Mouse (Mus musculus): ENCODE measurements around the gene Rexo2. TPM values are rescaled to one million over a fixed set of nuclear protein-coding genes. Genes with fewer than 3 reads are reported as not detected.

Gene Rexo2
- polyA plus RNA-seq, 2 experiments: 64.4 to 95.7 TPM

DNA sequence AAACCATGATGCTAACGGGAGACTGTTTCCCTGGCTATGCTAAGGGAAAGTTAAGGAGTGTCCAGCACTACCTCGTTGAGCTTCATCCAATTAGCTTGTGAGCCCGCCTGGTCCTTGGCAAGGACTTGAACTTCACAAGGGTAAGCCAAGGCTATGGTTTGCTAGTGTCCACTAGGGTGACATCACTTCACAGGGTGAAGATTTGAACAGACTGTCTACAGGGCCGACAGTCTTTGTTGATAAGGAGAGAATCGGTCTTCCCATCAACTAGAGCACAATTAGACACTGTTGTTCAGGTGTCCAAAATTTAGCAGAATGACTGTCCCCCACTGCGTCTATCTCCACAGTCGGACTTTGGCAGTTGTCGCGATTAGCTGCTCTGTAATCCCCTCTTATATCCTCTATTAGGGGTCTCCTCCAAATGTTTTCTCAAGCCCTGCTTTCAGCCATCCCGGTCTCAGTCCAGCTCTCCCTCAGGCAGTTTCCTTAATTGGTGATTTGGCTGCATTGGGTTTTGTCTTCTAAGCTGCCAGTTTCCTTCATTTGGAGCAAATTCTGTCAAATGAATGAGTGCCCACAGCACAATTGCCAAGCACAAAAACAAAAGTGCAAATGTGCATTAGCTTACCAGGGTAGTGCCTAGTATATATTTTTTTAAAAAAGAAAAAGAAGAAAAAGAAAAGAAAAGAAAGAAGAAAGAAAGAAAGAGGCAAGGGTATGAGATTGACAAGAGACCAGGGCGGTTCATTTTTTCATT, 36.4 kb upstream of the Rexo2 start:
- H3K4me2 ChIP-seq (ENCODE audit: low read depth): no peak overlapping the region
- no peaks in the 10 kb centered on the region for H3K27me3 ChIP-seq (ENCODE audit: control insufficient read depth, insufficient read depth, low read length)
- TF ChIP-seq CTCF (IDR thresholded peaks at IDR 0.05; ENCODE audit: low read depth): no peak
- H3K4me3 ChIP-seq (ENCODE audit: insufficient read depth in 1 of 2, low read depth in 2 of 2, low read length in 2 of 2): no peak overlapping the region
- no peak for DNase-seq (ENCODE audit: low read depth in 3 of 3, low spot score in 3 of 3)
- H3K36me3 ChIP-seq (replicated peaks; ENCODE audit: control insufficient read depth, insufficient read depth, low read depth): no peaks in the 10 kb centered on the region
- H3K9ac ChIP-seq (replicated peaks): no peak overlapping the region
- H3K4me1 ChIP-seq (replicated peaks; ENCODE audit: control insufficient read depth in 2 of 2, insufficient read depth in 2 of 2, low read length in 1 of 2): no peaks in the 10 kb centered on the region
- no peak overlapping the region for H3K27ac ChIP-seq
- ATAC-seq (ENCODE audit: insufficient read depth): no peak
- no peaks in the 10 kb centered on the region for H3K9me3 ChIP-seq (ENCODE audit: control insufficient read depth, low read length)
- 69% methylated on average over 11 of the region's 11 CpGs for WGBS (ENCODE audit: insufficient replicate concordance)

DNA sequence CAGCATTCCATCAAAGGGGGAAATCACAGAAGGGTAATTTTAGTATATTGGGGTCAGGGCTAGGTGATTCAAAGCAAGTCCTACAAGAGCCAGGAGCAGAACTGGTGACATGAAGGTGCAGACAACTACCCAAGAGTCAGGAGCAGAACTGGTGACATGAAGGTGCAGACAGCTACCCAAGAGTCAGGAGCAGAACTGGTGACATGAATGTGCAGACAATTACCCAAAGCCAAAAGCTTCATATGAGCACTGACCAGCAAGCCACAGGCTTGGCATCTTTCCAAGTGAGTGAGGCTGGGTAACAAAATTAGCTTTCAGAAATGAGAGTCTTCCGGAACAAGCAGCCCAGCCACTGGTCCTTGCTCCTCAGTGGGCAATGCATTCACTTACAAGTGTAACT, 34.9 kb upstream of the Rexo2 start:
- H3K9ac ChIP-seq (replicated peaks): no peak overlapping the region
- WGBS (ENCODE audit: insufficient replicate concordance): 46% methylated on average over 1 of the region's 1 CpGs
- H3K27me3 ChIP-seq (ENCODE audit: control insufficient read depth, insufficient read depth, low read length): no peaks in the 10 kb centered on the region
- H3K4me2 ChIP-seq (ENCODE audit: low read depth): no peak overlapping the region
- no peak for TF ChIP-seq CTCF (IDR thresholded peaks at IDR 0.05; ENCODE audit: low read depth)
- TF ChIP-seq EP300 (IDR thresholded peaks at IDR 0.05; ENCODE audit: low read depth): no peak
- ATAC-seq (ENCODE audit: insufficient read depth) (no peak), DNase-seq (ENCODE audit: low read depth in 3 of 3, low spot score in 3 of 3) (no peak)
- no peak overlapping the region for H3K4me3 ChIP-seq (ENCODE audit: insufficient read depth in 1 of 2, low read depth in 2 of 2, low read length in 2 of 2)
- H3K27ac ChIP-seq: no peak overlapping the region
- H3K36me3 ChIP-seq (replicated peaks; ENCODE audit: control insufficient read depth, insufficient read depth, low read depth): no peaks in the 10 kb centered on the region
- H3K4me1 ChIP-seq (replicated peaks; ENCODE audit: control insufficient read depth in 2 of 2, insufficient read depth in 2 of 2, low read length in 1 of 2): no peaks in the 10 kb centered on the region
- no peaks in the 10 kb centered on the region for H3K9me3 ChIP-seq (ENCODE audit: control insufficient read depth, low read length)

DNA sequence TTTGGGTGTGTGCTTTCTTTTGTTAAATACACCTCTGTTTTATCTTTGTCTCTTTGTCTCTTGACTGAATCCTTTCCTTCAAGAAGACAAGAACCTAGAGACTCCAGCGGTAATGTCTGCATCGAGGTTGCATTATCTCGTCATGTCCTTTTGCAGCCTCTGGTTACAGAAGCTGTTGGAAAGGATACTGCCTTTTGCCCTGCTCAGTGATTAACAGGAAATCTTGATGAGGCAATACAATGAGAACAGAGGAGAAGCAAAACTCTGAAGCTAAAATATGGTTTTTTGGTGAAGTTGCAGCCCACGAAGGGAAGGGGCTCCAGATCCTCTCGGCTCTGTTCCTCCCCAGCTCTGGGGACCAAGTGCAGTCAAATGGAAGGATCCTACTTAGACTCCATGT, 29.7 kb upstream of the Rexo2 start:
- H3K27ac ChIP-seq: no peak overlapping the region
- no peak overlapping the region for H3K4me2 ChIP-seq (ENCODE audit: low read depth)
- no peaks in the 10 kb centered on the region for H3K4me1 ChIP-seq (replicated peaks; ENCODE audit: control insufficient read depth in 2 of 2, insufficient read depth in 2 of 2, low read length in 1 of 2)
- no peak for DNase-seq (ENCODE audit: low read depth in 3 of 3, low spot score in 3 of 3)
- no peak overlapping the region for H3K9ac ChIP-seq (replicated peaks)
- no peaks in the 10 kb centered on the region for H3K9me3 ChIP-seq (ENCODE audit: control insufficient read depth, low read length)
- no peak overlapping the region for H3K4me3 ChIP-seq (ENCODE audit: insufficient read depth in 1 of 2, low read depth in 2 of 2, low read length in 2 of 2)
- H3K36me3 ChIP-seq (replicated peaks; ENCODE audit: control insufficient read depth, insufficient read depth, low read depth): no peaks in the 10 kb centered on the region
- no peaks in the 10 kb centered on the region for H3K27me3 ChIP-seq (ENCODE audit: control insufficient read depth, insufficient read depth, low read length)
- TF ChIP-seq CTCF (IDR thresholded peaks at IDR 0.05; ENCODE audit: low read depth) (no peak), EP300 (IDR thresholded peaks at IDR 0.05; ENCODE audit: low read depth) (no peak)
- WGBS (ENCODE audit: insufficient replicate concordance): 38% methylated on average over 5 of the region's 5 CpGs
- ATAC-seq (ENCODE audit: insufficient read depth): no peak

DNA sequence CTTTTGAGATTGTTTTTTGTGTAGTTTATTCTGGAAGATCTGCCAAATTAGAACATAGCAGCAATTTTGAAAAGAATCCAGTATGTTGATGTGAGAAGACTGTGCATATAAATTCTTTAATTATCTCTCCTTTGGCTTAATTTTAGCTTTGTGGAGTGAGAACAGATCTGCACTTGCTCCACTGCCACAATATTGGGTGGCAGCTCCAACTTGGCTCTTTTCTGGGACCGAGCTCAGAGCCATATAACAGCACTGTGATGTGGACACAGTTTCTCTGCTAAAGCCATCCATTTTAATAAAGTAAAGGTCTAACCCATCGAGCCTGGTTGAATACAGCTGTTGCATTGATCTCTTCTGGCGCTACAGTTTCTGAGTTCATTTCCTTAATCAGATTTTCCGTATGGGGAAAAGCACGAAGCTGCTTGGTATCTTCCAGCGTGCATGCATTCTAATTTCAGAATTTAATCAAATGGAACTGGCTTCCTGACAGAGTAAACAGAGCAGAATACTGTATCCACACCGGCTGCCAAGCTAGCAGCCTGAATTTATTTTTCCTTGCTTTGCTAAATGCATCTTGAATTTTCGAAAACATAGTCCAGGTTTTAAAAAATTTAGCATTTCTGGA, 24.4 kb upstream of the Rexo2 start:
- TF ChIP-seq CTCF (IDR thresholded peaks at IDR 0.05; ENCODE audit: low read depth) (no peak), EP300 (IDR thresholded peaks at IDR 0.05; ENCODE audit: low read depth) (no peak)
- Histone ChIP-seq H3K27ac (no peak overlapping the region), H3K27me3 (ENCODE audit: control insufficient read depth, insufficient read depth, low read length) (no peaks in the 10 kb centered on the region), H3K4me3 (ENCODE audit: insufficient read depth in 1 of 2, low read depth in 2 of 2, low read length in 2 of 2) (no peak overlapping the region), H3K36me3 (replicated peaks; ENCODE audit: control insufficient read depth, insufficient read depth, low read depth) (no peaks in the 10 kb centered on the region), H3K9me3 (ENCODE audit: control insufficient read depth, low read length) (no peaks in the 10 kb centered on the region), H3K4me1 (replicated peaks; ENCODE audit: control insufficient read depth in 2 of 2, insufficient read depth in 2 of 2, low read length in 1 of 2) (no peaks in the 10 kb centered on the region), H3K4me2 (ENCODE audit: low read depth) (no peak overlapping the region), H3K9ac (replicated peaks) (no peak overlapping the region)
- 56% methylated on average over 8 of the region's 8 CpGs for WGBS (ENCODE audit: insufficient replicate concordance)
- DNase-seq (ENCODE audit: low read depth in 3 of 3, low spot score in 3 of 3): no peak
- ATAC-seq (ENCODE audit: insufficient read depth): no peak

DNA sequence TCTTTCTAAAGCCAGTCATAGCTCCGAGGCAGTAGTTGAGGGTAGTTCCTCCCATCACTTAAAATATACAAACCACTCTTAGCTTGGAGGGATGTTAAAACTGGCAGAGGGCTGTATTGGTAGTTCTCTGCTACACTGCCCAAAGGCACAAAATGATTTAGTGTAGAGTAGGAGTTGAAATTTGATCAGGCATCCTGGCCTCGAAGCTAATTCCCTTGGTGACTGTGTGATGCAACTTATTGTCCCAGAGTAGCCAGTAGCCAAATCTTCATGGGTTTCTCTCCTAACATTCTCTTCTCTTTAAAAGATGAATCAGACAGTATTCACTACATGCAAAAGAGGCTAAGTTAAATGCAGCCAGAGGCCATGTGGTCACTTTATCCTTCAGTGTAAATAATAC, 22.6 kb upstream of the Rexo2 start:
- H3K4me1 ChIP-seq (replicated peaks; ENCODE audit: control insufficient read depth in 2 of 2, insufficient read depth in 2 of 2, low read length in 1 of 2): no peaks in the 10 kb centered on the region
- no peak overlapping the region for H3K4me2 ChIP-seq (ENCODE audit: low read depth)
- H3K9me3 ChIP-seq (ENCODE audit: control insufficient read depth, low read length): no peaks in the 10 kb centered on the region
- no peak overlapping the region for H3K4me3 ChIP-seq (ENCODE audit: insufficient read depth in 1 of 2, low read depth in 2 of 2, low read length in 2 of 2)
- no peak overlapping the region for H3K9ac ChIP-seq (replicated peaks)
- DNase-seq (ENCODE audit: low read depth in 3 of 3, low spot score in 3 of 3) (no peak), ATAC-seq (ENCODE audit: insufficient read depth) (no peak)
- no peaks in the 10 kb centered on the region for H3K36me3 ChIP-seq (replicated peaks; ENCODE audit: control insufficient read depth, insufficient read depth, low read depth)
- no peaks in the 10 kb centered on the region for H3K27me3 ChIP-seq (ENCODE audit: control insufficient read depth, insufficient read depth, low read length)
- no peak overlapping the region for H3K27ac ChIP-seq
- no peak for TF ChIP-seq EP300 (IDR thresholded peaks at IDR 0.05; ENCODE audit: low read depth)
- no peak for TF ChIP-seq CTCF (IDR thresholded peaks at IDR 0.05; ENCODE audit: low read depth)
- 61% methylated on average over 2 of the region's 2 CpGs for WGBS (ENCODE audit: insufficient replicate concordance)
